Mouse (Mus musculus): Measurements from ENCODE around the gene Ubtf.

The Ubtf gene

DNA sequence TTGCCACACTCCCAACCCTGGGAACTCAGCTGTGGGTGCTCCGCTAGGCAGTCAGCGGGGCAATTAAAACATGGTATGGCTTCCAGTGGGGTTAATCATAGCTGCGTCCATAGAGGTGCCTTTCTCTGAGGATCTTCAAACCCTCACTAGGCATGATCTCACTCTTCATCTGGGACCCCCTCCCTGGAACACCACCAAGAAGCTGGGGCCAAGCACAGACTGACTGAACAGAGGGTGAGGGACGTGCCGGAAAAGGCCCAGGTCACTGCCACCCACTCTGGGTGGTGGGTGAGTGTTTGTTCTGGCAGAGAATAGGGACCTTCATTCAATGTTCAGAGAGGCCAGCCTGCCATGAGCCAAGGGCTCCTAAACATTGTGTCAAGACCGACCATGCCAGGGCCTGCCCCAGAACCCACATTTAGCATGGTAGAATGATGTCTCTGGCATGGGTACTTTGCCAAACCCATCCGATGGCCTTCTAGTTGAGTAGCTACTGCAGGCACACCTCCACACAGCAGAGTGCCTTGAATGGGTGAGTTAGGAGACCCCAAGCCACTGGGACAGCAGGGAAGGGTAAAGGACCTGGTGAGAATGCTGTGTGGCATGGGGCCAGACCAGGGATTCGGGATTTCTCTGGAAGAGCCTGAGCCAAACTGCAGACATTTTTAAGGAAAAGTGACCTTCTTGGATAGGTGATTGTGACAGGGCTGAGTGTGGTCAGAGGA lies 52.7 kb downstream of the Ubtf start:
- DNase-seq (ENCODE audit: low spot score in 2 of 2): no peak

GRCm38 (mm10) chr11:102265816-102266215 lies 53.7 kb downstream of the Ubtf start:
- DNase-seq (ENCODE audit: low spot score in 2 of 2): no peak

DNA sequence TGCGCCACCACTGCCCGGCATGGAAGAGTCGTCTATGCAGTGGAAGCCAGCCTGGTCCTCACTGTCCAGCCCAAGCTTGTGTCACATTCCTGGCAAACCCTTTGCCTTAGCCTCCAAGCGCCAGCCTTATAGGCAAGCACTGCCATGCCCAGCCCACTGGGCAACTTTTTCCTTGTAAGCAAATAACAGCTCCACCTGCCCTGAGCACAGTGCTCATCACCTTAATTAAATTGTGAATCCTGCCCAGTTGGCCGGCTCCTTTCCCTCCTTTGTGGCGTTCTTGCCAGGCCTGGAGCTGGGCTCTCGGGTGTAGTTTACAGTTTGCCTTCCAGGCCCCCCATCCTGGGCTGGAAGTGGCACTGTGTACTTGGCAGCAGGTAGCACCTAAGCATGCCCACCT lies 56.3 kb downstream of the Ubtf start:
- DNase-seq (ENCODE audit: low spot score in 2 of 2): no peak

DNA sequence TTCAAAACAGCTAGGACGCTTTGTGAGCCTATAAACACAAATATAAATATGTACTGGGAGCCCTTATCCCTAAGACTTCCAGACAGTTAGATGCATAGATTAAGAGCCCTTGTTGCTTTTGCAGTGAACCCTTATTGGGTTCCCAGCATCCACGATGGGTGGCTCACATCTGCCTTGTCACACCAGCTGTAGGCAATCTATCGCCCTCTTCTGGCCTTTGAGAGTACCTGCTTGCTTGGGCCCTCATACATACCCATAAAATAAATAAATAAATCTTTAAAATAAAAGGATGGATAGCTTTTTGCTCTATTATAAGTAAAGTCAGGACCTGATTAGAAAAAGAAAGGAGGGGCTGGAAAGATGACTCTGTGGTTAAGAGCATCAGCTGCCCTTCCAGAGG lies 61.0 kb downstream of the Ubtf start:
- no peak for DNase-seq (ENCODE audit: low spot score in 2 of 2)

GRCm38 (mm10) chr11:102258095-102258494 lies 61.4 kb downstream of the Ubtf start:
- DNase-seq (ENCODE audit: low spot score in 2 of 2): no peak

DNA sequence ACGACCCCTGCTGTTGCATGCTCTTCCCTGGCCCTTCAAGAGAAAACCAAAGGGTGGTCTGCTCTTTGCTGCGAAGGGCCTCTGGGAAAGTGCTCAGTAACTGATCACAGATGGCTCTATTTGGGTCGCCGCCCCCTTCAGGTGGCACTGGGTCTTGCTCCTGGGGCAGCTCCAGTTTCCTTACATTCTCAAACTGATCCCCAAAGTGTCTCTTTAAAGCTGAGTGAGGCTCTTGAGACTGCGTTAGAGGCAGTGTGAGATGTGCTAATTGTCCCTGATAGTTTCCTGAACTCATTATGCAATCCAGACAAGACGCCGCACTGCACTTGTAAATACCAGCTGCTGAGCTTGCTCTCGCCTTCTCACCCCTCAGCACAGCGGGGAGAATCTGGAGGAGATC lies 62.0 kb downstream of the Ubtf start:
- DNase-seq (ENCODE audit: low spot score in 2 of 2): peak in 1 of 2 experiments; percentile 35
